Mouse (Mus musculus) left cerebral cortex, postnatal 36 days (tissue): ENCODE measurements around the gene Gm3383. TPM values are rescaled to one million over a fixed set of nuclear protein-coding genes. Genes with fewer than 3 reads are reported as not detected.
"Not testable (repeated sequence)": the region's sequence is repeated elsewhere in the genome, so short reads cannot be mapped to it uniquely, and the experiment has no call there.

Source experiments
- DNase-seq, 2 experiments: peaks; one replicate each; pipeline ENCODE4 v3.0.0; 2021 to 2022; ENCODE audit warnings: low spot score in 2 of 2, mixed read lengths in 1 of 2
- intact Hi-C: fragments of 180-260 bp; cut with DNase I; formaldehyde crosslinking; loops from one replicate; pipeline ENCODE4 v1.15.1; 2025
- total RNA-seq, 2 experiments: library from RNA; stranded (reverse); gene quantifications; 2 replicates each; pipeline ENCODE4 v1.2.3; 2021

Gm3383 gene
- 1 to 10 TPM; 2.9 to 3.0 TPM for total RNA-seq

DNA sequence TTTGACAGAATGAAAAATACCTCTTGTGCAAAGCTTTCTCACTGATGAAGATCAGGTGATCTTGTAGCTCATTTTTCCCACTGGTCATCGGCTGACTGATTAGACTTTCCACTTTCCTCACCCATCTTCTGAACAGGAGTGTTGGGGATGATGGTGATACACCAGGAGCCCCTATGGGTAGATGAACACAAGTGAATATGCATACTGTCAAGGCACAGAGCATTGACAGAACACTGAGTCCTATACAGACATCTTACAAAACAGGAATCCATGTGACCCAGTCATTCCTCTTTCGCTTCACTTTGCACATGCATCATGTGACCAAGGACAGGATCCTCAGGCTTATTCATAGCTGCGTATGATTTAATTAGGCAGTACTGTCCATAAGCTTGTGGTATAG lies at the start of gene Gm3383:
Gene Gm3383, minus strand, starts transcription at position 101 of the 400 bp plus-strand sequence.
- intact Hi-C loops, DNase-seq: not testable (repeated sequence)

DNA sequence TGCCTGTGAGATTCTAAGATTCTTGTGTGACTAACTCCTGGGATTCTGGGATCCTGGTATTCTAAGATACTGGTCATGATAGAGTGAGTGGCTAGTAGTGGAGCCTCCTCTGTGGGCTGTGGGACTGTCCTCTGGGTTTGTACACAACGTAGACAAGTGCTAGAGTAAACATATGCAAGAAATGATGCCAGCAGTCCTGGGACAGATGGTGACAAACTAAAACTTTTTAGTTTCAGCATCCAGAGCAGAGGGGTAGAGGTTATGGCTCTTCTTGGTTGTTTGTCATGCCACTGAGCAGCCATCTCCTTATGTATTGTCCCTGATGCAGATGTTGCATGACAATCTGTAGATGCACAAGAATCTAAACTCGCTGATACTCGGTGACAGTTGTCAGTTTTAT lies 48.1 kb upstream of the Gm3383 start:
- intact Hi-C loops: not testable (repeated sequence)

GRCm38 (mm10) chr14:5830229-5830628 lies 22.4 kb upstream of the Gm3383 start, which contains the start of gene Gm3424:
Gene Gm3424, minus strand, starts transcription at chr14:5830329.
- DNase-seq, intact Hi-C loops: not testable (repeated sequence)

More for the DNA sequence above, 48.1 kb upstream of the Gm3383 start:
- not testable (repeated sequence) for DNase-seq

DNA sequence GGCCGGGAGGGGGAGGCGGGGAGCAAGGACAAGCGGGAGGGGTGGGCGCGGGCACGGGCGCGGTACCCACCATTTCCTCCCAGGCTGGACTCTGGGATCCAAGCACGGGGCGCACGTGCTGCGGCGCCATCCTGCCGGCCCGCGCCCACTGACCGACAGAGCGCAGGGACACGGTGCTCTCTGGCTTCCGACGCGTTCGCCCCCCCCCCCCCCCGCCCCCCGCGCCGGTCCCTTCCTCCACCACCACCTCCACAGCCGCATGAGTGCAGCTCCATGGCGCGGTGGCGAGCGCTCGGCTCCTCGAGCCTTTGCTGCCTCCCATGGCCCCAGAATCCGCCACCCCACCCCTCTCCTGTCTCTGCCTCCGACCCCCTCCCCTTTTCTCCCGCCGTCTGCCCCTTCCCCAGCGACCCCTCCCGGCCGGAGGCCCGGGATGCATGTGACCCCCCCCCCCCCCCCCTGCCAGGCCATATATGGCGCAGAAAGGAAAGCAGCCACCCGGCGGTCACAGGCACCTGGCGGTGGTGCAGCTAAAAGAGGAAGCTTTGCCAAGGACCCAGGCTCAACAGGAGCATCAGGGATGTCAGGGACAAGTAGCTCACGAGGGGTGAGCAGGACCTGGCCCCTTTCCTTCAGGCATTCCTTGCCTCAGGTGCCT lies 5.0 kb upstream of the Gm3383 start:
- intact Hi-C loops, DNase-seq: not testable (repeated sequence)

DNA sequence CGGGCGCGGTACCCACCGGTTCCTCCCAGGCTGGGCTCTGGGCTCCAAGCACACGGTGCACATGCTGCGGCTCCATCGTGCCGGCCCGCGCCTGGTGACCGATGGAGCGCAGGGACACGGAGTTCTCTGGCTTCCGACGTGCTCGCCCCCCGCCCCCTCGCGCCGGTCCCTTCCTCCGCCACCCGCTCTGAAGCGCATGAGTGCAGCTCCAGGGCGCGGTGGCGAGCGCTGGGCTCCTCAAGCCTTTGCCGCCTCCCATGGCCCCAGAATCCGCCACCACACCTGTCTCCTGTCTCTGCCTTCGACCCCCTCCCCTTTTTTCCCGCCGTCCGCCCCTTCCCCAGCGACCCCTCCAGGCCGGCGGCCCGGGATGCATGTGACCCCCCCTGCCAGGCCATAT lies 66.3 kb downstream of the Gm3383 start, which contains the start of gene Gm3373:
Gene Gm3373, minus strand, starts transcription at position 101 of the 400 bp plus-strand sequence.
- DNase-seq, intact Hi-C loops: not testable (repeated sequence)

- DNase-seq, intact Hi-C loops: not testable (repeated sequence)
Observed at GRCm38 (mm10) chr14:5687357-5687756, 120.4 kb downstream of the Gm3383 start, which contains the start of gene Gm9603. Gene Gm9603, minus strand, starts transcription at chr14:5687457.

GRCm38 (mm10) chr14:5632928-5633327 lies 174.9 kb downstream of the Gm3383 start, which contains the start of gene Gm8265:
Gene Gm8265, minus strand, starts transcription at chr14:5633028.
- DNase-seq, intact Hi-C loops: not testable (repeated sequence)

Other genes starting within 250 kb of the Gm3383 start
- gene Gm8265, start 175.0 kb downstream of the Gm3383 start, total RNA-seq: not detected
- not detected for gene Gm9603, start 120.5 kb downstream of the Gm3383 start, total RNA-seq
- under 1 TPM; 0.59 to 0.66 TPM for gene Gm3373, start 66.4 kb downstream of the Gm3383 start, total RNA-seq
- gene Gm3424, start 22.3 kb upstream of the Gm3383 start, total RNA-seq: not detected
- under 1 TPM; 0.42 to 1.00 TPM for gene Gm8237, start 72.4 kb upstream of the Gm3383 start, total RNA-seq
- under 1 TPM; 0.74 to 0.84 TPM for gene Gm3248, start 153.8 kb upstream of the Gm3383 start, total RNA-seq
- gene Gm3453, start 171.2 kb upstream of the Gm3383 start, total RNA-seq: not detected